Mouse (Mus musculus) stomach, postnatal 0 days (tissue): ENCODE data around the gene Fibcd1.

ENCODE experiments used
- CTCF ChIP-seq: IDR thresholded peaks from 2 replicates; pipeline ENCODE4 v1.5.1; 2016; ENCODE audit warnings: antibody characterized with exemption, low read depth, mild to moderate bottlenecking, moderate library complexity
- EP300 ChIP-seq: optimal IDR thresholded peaks from 2 replicates; pipeline ENCODE3; 2016; ENCODE audit warnings: antibody characterized with exemption

- TF ChIP-seq EP300 (no peak), CTCF (no peak)
Observed at GRCm38 (mm10) chr2:31776479-31776878, 69.3 kb downstream of the Fibcd1 start.
